Mouse (Mus musculus) adrenal gland, postnatal 14 days (tissue): ENCODE measurements around the gene Fkbpl. TPM values are rescaled to one million over a fixed set of nuclear protein-coding genes. Genes with fewer than 3 reads are reported as not detected.

Experiments
- DNase-seq: peaks from one replicate; pipeline ENCODE4 v3.0.0; 2021; ENCODE audit warnings: mixed read lengths
- total RNA-seq: library from RNA; stranded (reverse); gene quantifications from 2 replicates; pipeline ENCODE4 v1.2.3, GENCODE M21; 2021

Fkbpl gene
- total RNA-seq, 1 experiment from 2014 or later, result 12.5 TPM

GRCm38 (mm10) chr17:34627093-34627942, 17.2 kb upstream of the Fkbpl start:
- DNase-seq, result peak; percentile 95

DNA sequence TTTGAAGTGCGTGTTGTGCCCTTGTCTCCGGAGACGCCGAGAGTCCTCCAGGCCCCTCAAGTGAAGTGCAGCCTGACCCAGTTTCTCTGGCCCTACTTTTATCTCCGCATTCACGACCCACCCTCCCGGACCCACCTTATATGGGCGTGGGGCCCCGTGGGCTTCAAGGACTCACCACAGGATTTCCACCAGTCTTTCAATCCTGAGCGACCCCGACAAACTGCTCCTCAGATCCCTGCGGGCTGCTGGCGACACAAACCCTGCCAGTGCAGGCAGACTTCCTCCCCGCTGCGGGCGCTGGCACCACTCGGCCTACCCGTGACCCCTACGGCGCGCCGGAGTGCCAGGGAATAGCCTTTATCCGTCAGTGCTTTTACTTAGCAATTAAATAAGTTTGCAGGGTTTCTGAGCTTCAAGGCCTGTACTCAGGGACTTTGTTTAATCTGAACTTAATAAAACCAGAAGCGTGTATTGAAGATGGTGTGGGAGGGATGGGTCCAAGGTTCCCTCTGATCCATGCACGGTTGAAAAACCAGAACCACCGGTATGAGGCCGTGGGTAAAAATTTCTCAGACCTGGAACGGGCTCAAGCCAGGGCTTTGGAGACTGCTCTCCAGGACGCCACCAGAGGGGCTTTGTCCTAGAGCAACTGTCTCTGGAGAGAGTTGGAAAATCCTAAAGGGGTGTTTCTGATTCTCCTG, 16.5 kb upstream of the Fkbpl start, which contains the start of gene Ppt2:
Gene Ppt2 (minus strand): TSS at position 568 of the 701 bp plus-strand sequence.
- peak; percentile 82 for DNase-seq

DNA sequence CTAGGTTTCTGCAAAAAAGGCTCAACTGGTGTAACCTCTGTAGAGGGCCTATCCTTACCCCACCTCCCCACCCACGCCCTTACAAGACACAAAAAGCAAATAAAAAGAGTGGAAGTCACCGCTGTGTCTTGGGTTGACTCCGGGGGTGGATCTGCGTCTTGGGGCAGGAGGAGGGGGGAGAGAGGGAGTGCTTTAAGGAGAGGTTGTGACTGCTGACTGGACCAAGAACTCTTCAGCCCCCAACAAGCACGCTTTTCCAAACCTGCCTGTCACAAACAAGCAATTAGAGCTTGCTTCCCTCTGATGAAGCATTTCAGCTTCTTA, 16.0 kb upstream of the Fkbpl start:
- no peak for DNase-seq

GRCm38 (mm10) chr17:34629221-34629751, 15.3 kb upstream of the Fkbpl start, which contains the start of gene Prrt1:
TSS of gene Prrt1 (plus strand) at chr17:34629533.
- peak; percentile 21 for DNase-seq

DNA sequence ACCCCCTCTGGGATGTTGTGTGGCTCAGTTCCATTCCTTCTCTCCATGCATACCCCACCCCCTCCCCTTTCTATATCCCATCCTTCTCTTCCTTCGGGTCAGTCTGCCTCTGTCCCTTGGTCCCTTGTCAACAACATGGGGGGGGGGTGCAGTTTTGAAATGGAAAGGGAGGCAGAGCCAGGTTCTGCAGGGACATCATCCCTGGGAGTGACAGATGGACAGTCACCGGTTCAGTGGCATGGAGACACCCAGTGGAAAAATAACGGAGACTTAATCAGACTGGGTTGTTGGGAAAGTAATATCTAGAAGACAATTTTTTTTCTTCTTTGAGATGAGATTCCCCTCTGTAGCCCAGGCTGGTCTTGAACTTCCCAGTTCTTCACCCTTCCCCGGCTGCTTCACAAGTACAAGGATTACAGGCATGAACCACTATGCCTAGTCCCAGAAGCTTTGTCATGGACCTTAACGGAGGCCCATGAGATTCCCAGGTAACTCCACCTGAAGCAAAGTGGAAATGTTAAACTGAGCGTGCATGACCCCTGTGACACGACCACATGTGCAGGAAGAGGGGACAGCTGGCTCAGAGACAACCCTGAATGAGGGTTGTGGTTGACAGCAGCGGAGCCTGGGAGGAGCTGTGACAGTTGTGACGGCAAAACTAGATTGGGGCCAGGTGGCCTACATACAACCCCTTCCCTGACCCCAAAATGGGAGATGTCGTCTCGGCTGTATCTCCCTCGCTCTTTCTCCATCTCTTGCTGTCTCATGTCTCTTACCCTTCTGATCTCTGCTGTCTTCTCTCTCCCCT, 14.6 kb upstream of the Fkbpl start:
- no peak for DNase-seq

GRCm38 (mm10) chr17:34630761-34631301, 13.7 kb upstream of the Fkbpl start:
- peak; percentile 37 for DNase-seq

DNA sequence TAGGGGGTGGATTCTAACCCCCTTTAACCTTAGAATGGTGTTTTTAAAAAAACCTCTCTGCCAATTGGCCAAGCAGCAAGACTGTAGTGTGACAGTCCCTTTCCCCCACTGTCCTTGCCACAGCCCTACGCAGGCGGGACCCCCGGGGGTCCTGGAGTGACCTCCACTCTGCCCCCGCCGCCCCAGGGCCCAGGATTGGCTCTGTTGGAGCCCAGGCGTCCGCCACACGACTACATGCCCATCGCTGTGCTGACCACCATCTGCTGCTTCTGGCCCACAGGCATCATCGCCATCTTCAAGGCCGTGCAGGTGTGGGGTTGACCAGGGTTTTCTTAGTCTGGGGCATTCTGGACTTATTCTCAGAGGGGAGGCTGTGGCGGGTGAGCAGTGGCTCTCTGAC, 12.9 kb upstream of the Fkbpl start:
- DNase-seq, result peak; percentile 6

DNA sequence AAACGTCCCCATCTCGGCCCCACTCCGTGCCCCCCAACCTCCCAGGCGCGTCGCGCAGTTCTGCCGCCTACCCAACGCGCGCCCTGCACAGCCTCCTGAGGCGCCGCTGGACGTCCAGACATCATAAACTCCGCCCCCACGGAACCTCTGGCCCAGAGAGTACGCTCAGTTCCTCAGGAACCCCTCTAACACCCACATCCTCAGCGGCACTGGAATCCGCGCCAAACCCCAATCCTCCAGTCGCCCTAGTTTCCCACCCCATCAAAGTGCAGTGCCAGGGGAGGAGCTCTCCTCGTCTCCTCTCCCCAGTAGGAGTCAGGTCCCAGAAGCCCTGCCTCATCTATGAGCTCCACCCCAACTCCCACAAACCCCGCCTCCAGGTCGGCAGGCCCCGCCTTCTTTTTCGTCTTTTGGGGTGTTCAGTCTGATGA, 12.3 kb upstream of the Fkbpl start:
- peak; percentile 82 for DNase-seq

- DNase-seq, result peak; percentile 29
These were observed 8.9 kb upstream of the Fkbpl start for GRCm38 (mm10) chr17:34635671-34636070.

DNA sequence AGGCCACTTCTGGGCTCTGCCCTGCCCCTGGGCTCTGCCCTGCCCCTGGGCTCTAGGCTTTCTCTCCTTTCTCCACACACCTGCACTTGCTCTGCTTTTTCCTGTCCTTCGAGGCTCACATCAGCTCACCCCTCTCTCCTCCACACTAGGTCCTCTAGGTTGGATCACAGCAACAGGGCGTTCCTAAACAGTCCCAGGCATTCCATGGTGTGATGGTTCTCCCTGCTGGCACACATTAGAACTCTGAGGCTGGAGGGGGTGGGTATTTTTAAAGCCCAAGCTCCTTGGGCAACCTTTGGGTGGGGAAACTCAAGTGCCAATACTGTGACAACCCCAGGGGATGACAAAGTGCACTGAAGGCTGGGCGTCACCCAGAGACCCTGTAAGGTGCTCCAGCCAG, 7.1 kb upstream of the Fkbpl start:
- DNase-seq, result no peak

DNA sequence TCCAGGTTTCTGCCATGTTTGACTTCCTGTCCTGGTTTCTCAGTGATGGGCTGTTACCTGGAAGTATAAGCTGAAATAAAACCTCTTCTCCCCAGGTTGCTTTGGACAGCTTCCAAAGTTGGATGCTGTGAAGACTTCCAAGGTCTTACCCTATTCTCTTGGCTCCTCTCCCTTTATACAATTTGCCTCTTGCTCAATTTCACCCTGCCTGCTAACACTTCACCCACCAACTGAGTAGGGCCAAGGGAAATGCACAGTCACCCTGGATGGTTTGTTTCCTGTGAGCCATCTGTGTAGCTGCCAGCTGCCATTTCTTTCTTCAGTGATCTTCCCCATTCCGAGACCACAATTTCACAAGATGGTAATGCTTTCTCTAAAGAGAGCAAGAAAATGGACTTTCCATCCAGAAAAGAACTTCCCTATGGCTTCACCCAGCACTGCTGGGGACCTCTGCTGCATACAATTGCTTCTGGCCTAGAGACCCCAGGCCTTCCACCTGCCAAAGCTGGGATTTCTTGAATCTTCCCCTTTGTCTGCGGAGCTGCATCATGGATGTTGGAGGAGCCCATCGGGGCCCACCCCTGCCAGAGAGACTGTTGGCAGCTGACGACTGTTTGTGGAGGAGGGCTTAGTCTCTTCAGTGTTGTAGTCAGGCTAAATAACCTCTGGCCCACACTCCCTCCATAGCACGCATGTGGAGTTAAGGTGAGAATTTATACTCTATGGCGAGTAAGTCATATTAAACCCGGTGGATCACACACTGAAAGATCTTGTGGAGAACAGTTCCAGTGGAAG, 4.9 kb upstream of the Fkbpl start:
- no peak for DNase-seq

DNA sequence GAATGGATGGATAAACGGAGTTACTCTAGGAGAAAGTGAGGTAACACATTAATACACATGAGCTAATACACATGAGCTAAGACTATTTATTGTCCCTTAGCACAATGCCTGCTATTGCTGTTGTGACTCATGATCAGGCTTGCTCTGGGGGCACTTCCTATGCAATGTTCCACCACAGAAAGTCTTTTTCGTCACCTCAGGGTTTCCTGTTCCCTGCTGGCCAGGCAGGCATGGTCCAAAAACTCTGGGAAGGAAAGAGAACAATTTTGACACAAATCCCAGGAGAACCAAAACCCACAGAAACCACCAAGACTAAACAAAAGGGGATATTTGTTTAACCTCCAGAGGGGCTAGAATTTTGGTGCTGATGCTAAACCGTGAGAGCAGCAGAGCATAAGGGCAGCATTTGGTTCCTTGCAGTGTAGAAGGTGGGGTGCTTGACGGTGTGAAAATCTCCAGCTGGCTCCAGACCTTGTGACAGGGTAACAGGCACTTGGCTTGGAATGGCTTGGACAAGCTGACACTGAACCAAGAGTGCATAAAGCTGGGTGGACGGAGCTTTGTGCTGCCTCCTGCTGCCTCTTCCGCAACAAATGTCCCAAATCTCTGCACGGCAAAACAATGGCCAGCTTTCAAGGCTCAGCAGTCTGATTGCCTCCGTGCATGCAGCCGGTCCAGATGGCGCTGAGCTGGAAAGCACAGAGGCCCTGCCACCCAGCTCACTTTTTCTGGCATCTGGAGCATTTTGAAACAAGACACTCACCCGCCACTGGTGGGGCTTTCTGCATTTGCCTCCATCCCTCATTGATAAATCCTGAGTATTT, 3.6 kb upstream of the Fkbpl start:
- peak; percentile 65 for DNase-seq

DNA sequence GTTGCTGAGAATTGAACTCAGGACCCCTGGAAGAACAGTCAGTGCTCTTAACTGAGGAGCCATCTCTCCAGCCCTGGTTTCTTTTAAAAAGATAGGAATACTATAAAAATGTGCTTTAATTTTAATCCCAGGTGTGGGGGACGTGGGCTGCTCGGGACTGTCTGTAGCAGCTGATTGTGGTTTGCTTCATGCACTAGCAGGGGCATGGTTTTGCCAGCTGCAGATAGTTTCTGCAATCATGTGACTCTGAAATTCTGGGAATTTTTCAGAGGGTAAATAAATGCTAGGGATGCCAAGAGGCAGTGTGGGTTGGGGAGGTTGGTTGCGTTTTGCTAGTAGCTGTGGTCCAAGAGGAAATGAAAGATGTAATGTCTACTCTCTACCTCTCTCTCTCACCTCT, 2.6 kb upstream of the Fkbpl start:
- DNase-seq, result no peak

DNA sequence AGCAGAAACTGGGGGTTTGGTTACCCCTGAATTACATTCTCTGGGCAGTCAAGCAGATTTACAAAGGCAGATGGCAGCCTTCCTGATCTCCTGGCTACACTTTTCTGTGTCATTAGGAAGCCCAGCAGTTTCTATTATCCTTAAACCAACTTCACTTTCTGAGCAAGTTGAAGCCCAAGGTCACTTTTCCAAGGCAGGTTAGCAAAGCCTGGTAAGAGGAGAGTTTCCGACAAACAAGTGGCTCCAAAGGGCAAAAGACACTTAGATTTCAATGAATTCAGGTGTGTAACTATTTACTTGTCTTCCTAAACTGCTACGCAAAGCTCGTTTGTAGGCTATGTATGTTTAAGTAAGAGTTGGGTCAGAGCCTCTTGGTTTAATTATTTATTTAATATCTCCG, 1.2 kb upstream of the Fkbpl start:
- no peak for DNase-seq

- DNase-seq, result no peak
These were observed 620 bp upstream of the Fkbpl start for GRCm38 (mm10) chr17:34643944-34644343.

GRCm38 (mm10) chr17:34645256-34645829, 779 bp downstream of the Fkbpl start:
- no peak for DNase-seq

GRCm38 (mm10) chr17:34645831-34646511, 1.4 kb downstream of the Fkbpl start:
- no peak for DNase-seq

DNA sequence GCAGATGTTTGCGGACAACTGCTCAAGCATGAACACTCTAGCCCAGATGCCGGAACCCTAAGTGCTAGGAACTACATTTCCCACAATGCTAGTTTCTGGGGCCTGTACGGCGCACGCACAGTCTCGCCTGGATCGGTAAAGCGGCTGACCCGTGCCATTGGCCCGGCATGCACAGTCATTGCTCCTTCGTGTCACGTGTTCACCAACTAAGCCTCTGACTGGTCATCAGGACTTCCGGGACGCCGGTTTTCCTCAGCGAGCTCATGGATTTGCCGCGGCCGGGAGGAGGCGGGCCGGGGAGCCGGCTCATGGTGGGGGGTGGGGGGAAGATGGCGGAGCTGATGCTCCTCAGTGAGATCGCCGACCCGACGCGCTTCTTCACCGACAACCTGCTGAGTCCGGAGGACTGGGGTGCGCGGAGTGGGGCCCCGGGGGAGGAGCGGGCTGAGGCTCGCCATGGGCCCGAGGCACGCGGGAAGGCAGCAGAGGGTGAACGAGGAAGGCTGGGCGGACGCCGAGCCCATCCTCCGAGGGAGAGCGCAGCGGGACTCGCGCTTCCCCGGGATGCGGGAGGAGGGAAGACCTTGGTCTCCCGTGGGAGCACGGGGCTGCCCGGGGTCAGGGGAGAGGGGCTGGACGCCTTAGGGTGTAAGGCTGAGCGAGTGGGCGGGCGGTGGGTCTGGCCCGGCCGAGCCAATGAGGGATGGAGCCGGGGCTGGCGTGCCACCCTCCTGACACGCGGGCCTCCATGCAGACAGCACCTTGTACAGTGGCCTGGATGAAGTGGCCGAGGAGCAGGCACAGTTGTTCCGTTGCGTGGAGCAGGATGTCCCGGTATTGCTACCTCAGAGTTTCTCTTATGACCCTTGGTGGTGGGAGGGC, 2.6 kb downstream of the Fkbpl start, which contains the start of gene Atf6b:
Gene Atf6b (plus strand): TSS at position 241 of the 882 bp plus-strand sequence.
- peak; percentile 98 for DNase-seq
